Mouse (Mus musculus) limb, embryonic 11.5 days (tissue): Measurements from ENCODE around the gene Nlk. TPM values are rescaled to one million over a fixed set of nuclear protein-coding genes. Genes with fewer than 3 reads are reported as not detected.
"Not testable (repeated sequence)": the region's sequence is repeated elsewhere in the genome, so short reads cannot be mapped to it uniquely, and the experiment has no call there.

ENCODE experiments used
- ATAC-seq: fragments of 200-750 bp; cut with Nextera tagmentation; 2 replicates; pipeline ENCODE4 v1.8.0; 2017; ENCODE audit warnings: low read depth; ENCODE audit not compliant: insufficient number of reproducible peaks, low FRiP score, low TSS enrichment
- DNase-seq: peaks from one replicate; pipeline ENCODE4 v3.0.0-alpha.2; 2015; ENCODE audit warnings: low spot score
- H3K27ac ChIP-seq: fragments of 300-500 bp; sonication (generic); replicated peaks from 2 replicates; pipeline ENCODE4 v1.5.1; 2014; ENCODE audit warnings: low read depth, mild to moderate bottlenecking, low read length
- H3K27me3 ChIP-seq: fragments of 300-500 bp; sonication (generic); 2 replicates; pipeline ENCODE4 v1.6.1; 2014; ENCODE audit warnings: mild to moderate bottlenecking, low read length, mixed read lengths; ENCODE audit not compliant: control insufficient read depth, insufficient read depth
- H3K36me3 ChIP-seq: fragments of 300-500 bp; sonication (generic); 2 replicates; pipeline ENCODE4 v1.6.1; 2014; ENCODE audit warnings: mild to moderate bottlenecking, low read length, moderate library complexity, mixed read lengths; ENCODE audit not compliant: control insufficient read depth, insufficient read depth
- H3K4me1 ChIP-seq: fragments of 300-500 bp; sonication (generic); 2 replicates; pipeline ENCODE4 v1.6.1; 2014; ENCODE audit warnings: low read length, mixed read lengths; ENCODE audit not compliant: control insufficient read depth, insufficient read depth
- H3K4me2 ChIP-seq: fragments of 300-500 bp; sonication (generic); 2 replicates; pipeline ENCODE4 v1.6.1; 2014; ENCODE audit warnings: low read depth, mild to moderate bottlenecking, moderate library complexity; ENCODE audit not compliant: severe bottlenecking
- H3K4me3 ChIP-seq: fragments of 300-500 bp; sonication (generic); 2 replicates; pipeline ENCODE4 v1.5.1; 2014; ENCODE audit warnings: low read depth, low read length
- H3K9ac ChIP-seq: fragments of 300-500 bp; sonication (generic); 2 replicates; pipeline ENCODE4 v1.6.1; 2014; ENCODE audit warnings: mild to moderate bottlenecking, low read length
- H3K9me3 ChIP-seq: fragments of 300-500 bp; sonication (generic); 2 replicates; pipeline ENCODE4 v1.6.1; 2016; ENCODE audit warnings: low read length; ENCODE audit not compliant: control insufficient read depth
- WGBS: fragments of 180-500 bp; shearing (Covaris S2); extraction: QIAGEN DNeasy Blood & Tissue Kit; methylation state at CpG from one replicate; pipeline ENCODE4 v1.1.7; 2014; 5-methylcytosine and 5-hydroxymethylcytosine counted together
- polyA plus RNA-seq: library from polyadenylated mRNA; unstranded; fragments of >200 nt; fragmentation: Nextera tagmentation; extraction: Ambion mirVana; gene quantifications from 2 replicates; pipeline ENCODE4 v1.2.1, GENCODE M21; 2014

Nlk gene
- polyA plus RNA-seq, 1 experiment from 2014 or later = 14.2 TPM

DNA sequence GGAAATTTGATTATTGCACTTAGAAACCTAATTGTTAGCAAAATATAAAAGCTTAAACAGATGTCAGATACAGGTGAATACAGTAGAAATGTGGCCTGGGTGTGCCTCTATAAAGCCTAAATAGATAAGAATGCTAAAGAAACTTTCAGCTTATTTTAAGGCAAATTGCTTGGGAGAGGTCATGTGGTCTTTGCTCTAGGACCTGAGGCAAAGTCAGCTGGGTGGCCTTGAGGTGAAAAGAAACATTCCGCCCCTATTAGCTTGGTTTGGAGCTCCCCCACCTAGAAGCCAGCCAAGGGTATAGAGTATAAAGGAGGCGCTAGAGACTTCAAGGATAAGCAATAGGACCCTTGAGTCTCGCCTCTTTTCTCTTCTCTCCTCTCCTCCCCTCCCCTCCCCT is 28.5 kb downstream of the Nlk start:
- DNase-seq (no peak), ATAC-seq (no peak)
- no peaks in the 10 kb centered on the region for H3K9me3 ChIP-seq
- H3K4me2 ChIP-seq = no peak overlapping the region
- no peaks in the 10 kb centered on the region for H3K4me1 ChIP-seq
- no peak overlapping the region for H3K27ac ChIP-seq
- no peak overlapping the region for H3K4me3 ChIP-seq
- H3K9ac ChIP-seq = no peak overlapping the region
- whole genome bisulfite sequencing = 36% methylated on average over 3 of the region's 3 CpGs
- H3K36me3 ChIP-seq = no peaks in the 10 kb centered on the region
- no peaks in the 10 kb centered on the region for H3K27me3 ChIP-seq

- WGBS = 61% methylated on average over 2 of the region's 2 CpGs
- no peak overlapping the region for H3K27ac ChIP-seq
- no peaks in the 10 kb centered on the region for H3K36me3 ChIP-seq
- H3K27me3 ChIP-seq = no peaks in the 10 kb centered on the region
- H3K9ac ChIP-seq = no peak overlapping the region
- H3K4me1 ChIP-seq = no peaks in the 10 kb centered on the region
- ATAC-seq (no peak), DNase-seq (no peak)
- H3K4me3 ChIP-seq = no peak overlapping the region
- no peak overlapping the region for H3K4me2 ChIP-seq
- no peaks in the 10 kb centered on the region for H3K9me3 ChIP-seq
Measured at GRCm38 (mm10) chr11:78664853-78665252, 32.3 kb downstream of the Nlk start.

DNA sequence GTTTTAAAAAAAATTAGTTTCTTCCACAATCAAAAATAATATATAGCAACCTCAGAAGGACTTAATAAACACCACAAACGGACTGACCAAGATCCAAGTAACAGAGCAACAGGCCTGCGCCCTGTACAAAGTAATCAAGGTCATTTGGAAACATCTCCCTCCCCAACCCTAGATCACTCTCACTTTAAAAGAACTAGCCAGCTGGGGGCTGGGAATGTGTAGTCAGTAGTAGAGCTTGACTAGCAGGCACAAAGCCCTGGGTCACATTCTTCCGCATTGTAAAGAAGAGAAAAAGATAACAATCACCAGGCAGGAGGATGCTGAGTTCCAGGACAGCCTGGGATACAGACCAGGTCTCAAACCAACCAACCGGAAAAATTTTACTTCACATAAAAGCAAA is 33.3 kb downstream of the Nlk start:
- H3K9me3 ChIP-seq = no peaks in the 10 kb centered on the region
- no peak overlapping the region for H3K4me3 ChIP-seq
- no peaks in the 10 kb centered on the region for H3K36me3 ChIP-seq
- H3K4me1 ChIP-seq = no peaks in the 10 kb centered on the region
- 63% methylated on average over 4 of the region's 4 CpGs for WGBS
- H3K27me3 ChIP-seq = no peaks in the 10 kb centered on the region
- no peak overlapping the region for H3K9ac ChIP-seq
- no peak overlapping the region for H3K4me2 ChIP-seq
- no peak overlapping the region for H3K27ac ChIP-seq
- no peak for ATAC-seq
- DNase-seq = no peak

GRCm38 (mm10) chr11:78649143-78649542 is 48.0 kb downstream of the Nlk start:
- no peak for DNase-seq
- H3K4me3 ChIP-seq = no peak overlapping the region
- 0 out of 2 replicates have a peak, but pooled peaks cover 3% of the 10 kb centered on the region for H3K4me1 ChIP-seq
- no peak for ATAC-seq
- no peaks in the 10 kb centered on the region for H3K9me3 ChIP-seq
- no peak overlapping the region for H3K27ac ChIP-seq
- H3K27me3 ChIP-seq = no peaks in the 10 kb centered on the region
- H3K9ac ChIP-seq = no peak overlapping the region
- H3K4me2 ChIP-seq = no peak overlapping the region
- no peaks in the 10 kb centered on the region for H3K36me3 ChIP-seq
- WGBS = 88% methylated on average over 2 of the region's 2 CpGs

- H3K36me3 ChIP-seq, DNase-seq, H3K27me3 ChIP-seq, H3K4me3 ChIP-seq, H3K4me1 ChIP-seq, H3K9me3 ChIP-seq, H3K4me2 ChIP-seq, H3K9ac ChIP-seq, ATAC-seq, H3K27ac ChIP-seq: not testable (repeated sequence)
- 97% methylated on average over 1 of the region's 1 CpGs for WGBS
Measured at GRCm38 (mm10) chr11:78648405-78648804, 48.8 kb downstream of the Nlk start.

DNA sequence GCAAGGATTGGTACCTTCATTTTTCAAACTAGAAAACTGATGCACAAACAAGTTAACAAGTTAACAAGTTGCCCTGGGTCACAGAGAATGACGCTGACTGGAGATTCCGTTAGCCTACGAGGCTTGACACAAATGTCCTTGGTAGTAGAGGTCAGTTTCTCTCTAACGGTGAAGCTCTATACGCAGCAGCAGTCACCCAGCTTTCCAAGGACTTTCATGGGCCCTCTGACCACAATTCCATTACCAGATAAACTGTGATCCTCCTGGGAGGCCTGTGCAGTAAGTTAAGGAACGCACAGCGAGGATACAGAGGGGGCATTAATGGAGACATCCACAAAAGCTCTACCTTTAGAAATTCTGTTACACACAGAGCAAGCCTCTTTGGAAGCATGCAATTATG is 53.4 kb downstream of the Nlk start:
- Histone ChIP-seq H3K4me1 (0 out of 2 replicates have a peak, but pooled peaks cover 3% of the 10 kb centered on the region), H3K4me2 (no peak overlapping the region), H3K4me3 (no peak overlapping the region), H3K9ac (no peak overlapping the region), H3K27me3 (no peaks in the 10 kb centered on the region), H3K9me3 (no peaks in the 10 kb centered on the region), H3K27ac (no peak overlapping the region), H3K36me3 (no peaks in the 10 kb centered on the region)
- no peak for DNase-seq
- WGBS = 85% methylated on average over 7 of the region's 7 CpGs
- no peak for ATAC-seq

- Histone ChIP-seq H3K9ac (no peak overlapping the region), H3K9me3 (peaks cover 2% of the 10 kb centered on the region; the same call in 1 of the 2 replicates), H3K4me3 (no peak overlapping the region), H3K36me3 (no peaks in the 10 kb centered on the region; the same call in 1 of the 2 replicates), H3K4me2 (no peak overlapping the region), H3K4me1 (0 out of 2 replicates have a peak, but pooled peaks cover 3% of the 10 kb centered on the region), H3K27ac (no peak overlapping the region), H3K27me3 (no peaks in the 10 kb centered on the region)
- WGBS = 77% methylated on average over 3 of the region's 3 CpGs
- ATAC-seq (no peak), DNase-seq (no peak)
Measured at GRCm38 (mm10) chr11:78642151-78642550, 55.0 kb downstream of the Nlk start.

GRCm38 (mm10) chr11:78641088-78641487 is 56.1 kb downstream of the Nlk start:
- Histone ChIP-seq H3K27ac (no peak overlapping the region), H3K27me3 (no peaks in the 10 kb centered on the region), H3K36me3 (no peaks in the 10 kb centered on the region; the same call in 1 of the 2 replicates), H3K4me1 (0 out of 2 replicates have a peak, but pooled peaks cover 3% of the 10 kb centered on the region), H3K4me3 (no peak overlapping the region), H3K9me3 (peaks cover 6% of the 10 kb centered on the region; the same call in 1 of the 2 replicates), H3K4me2 (no peak overlapping the region), H3K9ac (no peak overlapping the region)
- 89% methylated on average over 3 of the region's 3 CpGs for WGBS
- no peak for ATAC-seq
- DNase-seq = no peak

- 93% methylated on average over 2 of the region's 2 CpGs for WGBS
- no peaks in the 10 kb centered on the region; the same call in 1 of the 2 replicates for H3K36me3 ChIP-seq
- ATAC-seq = no peak
Measured at GRCm38 (mm10) chr11:78632782-78633181, 64.4 kb downstream of the Nlk start.

More at GRCm38 (mm10) chr11:78632782-78633181, 64.4 kb downstream of the Nlk start:
- H3K4me3 ChIP-seq = no peak overlapping the region
- no peak overlapping the region for H3K9ac ChIP-seq
- no peaks in the 10 kb centered on the region for H3K4me1 ChIP-seq
- H3K4me2 ChIP-seq = no peak overlapping the region
- no peak for DNase-seq
- no peak overlapping the region for H3K27ac ChIP-seq
- peaks cover 6% of the 10 kb centered on the region; the same call in 1 of the 2 replicates for H3K9me3 ChIP-seq
- H3K27me3 ChIP-seq = no peaks in the 10 kb centered on the region
